Mouse (Mus musculus) E14TG2a.4 (cell line): ENCODE results near the gene Abcb6.

Experiments
- CTCF ChIP-seq: conservative IDR thresholded peaks from 2 replicates; pipeline ENCODE4 v1.5.1; 2014; ENCODE audit warnings: low read length
- POU5F1 ChIP-seq: IDR thresholded peaks from 2 replicates; pipeline ENCODE4 v1.6.1; 2014; ENCODE audit warnings: low read length, borderline replicate concordance

GRCm38 (mm10) chr1:75222926-75223325, 42.7 kb upstream of the Abcb6 start:
- TF ChIP-seq CTCF (no peak), POU5F1 (no peak)
